Mouse (Mus musculus): ENCODE measurements around the gene Rnf43. TPM values are rescaled to one million over a fixed set of nuclear protein-coding genes. Genes with fewer than 3 reads are reported as not detected.

Gene Rnf43
- total and polyA plus RNA-seq, 2 experiments from 2014 or later: 0.79 to 1.8 TPM

GRCm38 (mm10) chr11:87728850-87729592, 66.5 kb downstream of the Rnf43 start:
- no peaks in the 10 kb centered on the region for H3K4me1 ChIP-seq (ENCODE audit: insufficient read depth)
- ATAC-seq: no peak
- no peak overlapping the region for H3K9ac ChIP-seq
- 80% methylated on average over 18 of the region's 18 CpGs for WGBS
- no peaks in the 10 kb centered on the region for H3K9me3 ChIP-seq (ENCODE audit: low read length)
- no peak overlapping the region for H3K4me3 ChIP-seq (ENCODE audit: low read depth, low read length)
- TF ChIP-seq CTCF (IDR thresholded peaks at IDR 0.05; ENCODE audit: low read depth): no peak
- no peaks in the 10 kb centered on the region; the same call in 1 of the 2 replicates for H3K27me3 ChIP-seq (ENCODE audit: insufficient read depth, low read length)
- no peak for DNase-seq
- H3K36me3 ChIP-seq (ENCODE audit: insufficient read depth): no peaks in the 10 kb centered on the region
- no peak overlapping the region for H3K27ac ChIP-seq (ENCODE audit: low read depth, low read length)
- H3K4me2 ChIP-seq (ENCODE audit: low read depth): no peak overlapping the region

- H3K27ac ChIP-seq (ENCODE audit: low read depth, low read length): no peak overlapping the region
- 88% methylated on average over 13 of the region's 13 CpGs for WGBS
- H3K9me3 ChIP-seq (ENCODE audit: low read length): no peaks in the 10 kb centered on the region
- H3K4me3 ChIP-seq (ENCODE audit: low read depth, low read length): no peak overlapping the region
- no peak for TF ChIP-seq CTCF (IDR thresholded peaks at IDR 0.05; ENCODE audit: low read depth)
- no peaks in the 10 kb centered on the region for H3K4me1 ChIP-seq (ENCODE audit: insufficient read depth)
- H3K4me2 ChIP-seq (ENCODE audit: low read depth): no peak overlapping the region
- ATAC-seq (no peak), DNase-seq (no peak)
- H3K36me3 ChIP-seq (ENCODE audit: insufficient read depth): no peaks in the 10 kb centered on the region
- no peaks in the 10 kb centered on the region; the same call in 1 of the 2 replicates for H3K27me3 ChIP-seq (ENCODE audit: insufficient read depth, low read length)
- no peak overlapping the region for H3K9ac ChIP-seq
Measured at GRCm38 (mm10) chr11:87729593-87730185, 67.2 kb downstream of the Rnf43 start.

- Histone ChIP-seq H3K4me1 (ENCODE audit: insufficient read depth) (no peaks in the 10 kb centered on the region), H3K4me2 (ENCODE audit: low read depth) (no peak overlapping the region), H3K9me3 (ENCODE audit: low read length) (no peaks in the 10 kb centered on the region), H3K27me3 (ENCODE audit: insufficient read depth, low read length) (no peaks in the 10 kb centered on the region; the same call in 1 of the 2 replicates), H3K9ac (no peak overlapping the region), H3K4me3 (ENCODE audit: low read depth, low read length) (no peak overlapping the region), H3K36me3 (ENCODE audit: insufficient read depth) (no peaks in the 10 kb centered on the region), H3K27ac (ENCODE audit: low read depth, low read length) (no peak overlapping the region)
- no peak for TF ChIP-seq CTCF (IDR thresholded peaks at IDR 0.05; ENCODE audit: low read depth)
- DNase-seq (no peak), ATAC-seq (no peak)
- WGBS: 81% methylated on average over 10 of the region's 10 CpGs
Measured at GRCm38 (mm10) chr11:87730652-87731310, 68.3 kb downstream of the Rnf43 start.

DNA sequence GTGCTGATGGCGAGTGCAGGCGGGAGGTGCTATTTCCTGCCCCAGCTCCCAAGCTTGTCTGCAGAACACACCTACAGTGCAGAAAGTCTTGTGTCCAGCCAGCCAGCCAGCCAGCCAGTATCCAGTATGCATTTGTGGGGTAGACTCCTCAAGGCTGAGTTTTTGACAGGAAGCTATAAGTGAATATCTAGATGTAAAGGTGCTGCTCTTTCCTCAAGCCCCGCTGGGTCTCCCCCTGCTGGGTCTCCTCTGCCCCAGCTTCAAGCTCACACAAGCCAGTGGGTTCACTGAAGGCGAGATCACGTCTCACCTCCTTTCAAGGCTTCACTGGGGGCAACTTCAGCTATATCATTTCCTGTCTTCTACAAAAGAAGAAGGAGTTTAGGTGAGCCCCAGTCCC, 71.8 kb downstream of the Rnf43 start:
- H3K9me3 ChIP-seq (ENCODE audit: low read length): no peaks in the 10 kb centered on the region
- peak overlapping the region; percentile 39 for H3K4me2 ChIP-seq (ENCODE audit: low read depth)
- no peak for TF ChIP-seq CTCF (IDR thresholded peaks at IDR 0.05; ENCODE audit: low read depth)
- ATAC-seq (no peak), DNase-seq (no peak)
- no peak overlapping the region for H3K27ac ChIP-seq (ENCODE audit: low read depth, low read length)
- no peak overlapping the region for H3K4me3 ChIP-seq (ENCODE audit: low read depth, low read length)
- 64% methylated on average over 5 of the region's 5 CpGs for WGBS
- peaks cover 1% of the 10 kb centered on the region; the same call in 1 of the 2 replicates for H3K36me3 ChIP-seq (ENCODE audit: insufficient read depth)
- no peak overlapping the region for H3K9ac ChIP-seq
- H3K27me3 ChIP-seq (ENCODE audit: insufficient read depth, low read length): no peaks in the 10 kb centered on the region; the same call in 1 of the 2 replicates
- 0 out of 2 replicates have a peak, but pooled peaks cover 5% of the 10 kb centered on the region for H3K4me1 ChIP-seq (ENCODE audit: insufficient read depth)

- Histone ChIP-seq H3K27me3 (ENCODE audit: insufficient read depth, low read length) (no peaks in the 10 kb centered on the region; the same call in 1 of the 2 replicates), H3K27ac (ENCODE audit: low read depth, low read length) (no peak overlapping the region), H3K4me2 (ENCODE audit: low read depth) (no peak overlapping the region), H3K4me1 (ENCODE audit: insufficient read depth) (0 out of 2 replicates have a peak, but pooled peaks cover 5% of the 10 kb centered on the region), H3K36me3 (ENCODE audit: insufficient read depth) (peaks cover 13% of the 10 kb centered on the region), H3K4me3 (ENCODE audit: low read depth, low read length) (no peak overlapping the region), H3K9ac (no peak overlapping the region), H3K9me3 (ENCODE audit: low read length) (no peaks in the 10 kb centered on the region)
- no peak for TF ChIP-seq CTCF (IDR thresholded peaks at IDR 0.05; ENCODE audit: low read depth)
- 88% methylated on average over 6 of the region's 6 CpGs for WGBS
- DNase-seq: no peak
- no peak for ATAC-seq
Measured at GRCm38 (mm10) chr11:87735691-87736090, 73.2 kb downstream of the Rnf43 start.

DNA sequence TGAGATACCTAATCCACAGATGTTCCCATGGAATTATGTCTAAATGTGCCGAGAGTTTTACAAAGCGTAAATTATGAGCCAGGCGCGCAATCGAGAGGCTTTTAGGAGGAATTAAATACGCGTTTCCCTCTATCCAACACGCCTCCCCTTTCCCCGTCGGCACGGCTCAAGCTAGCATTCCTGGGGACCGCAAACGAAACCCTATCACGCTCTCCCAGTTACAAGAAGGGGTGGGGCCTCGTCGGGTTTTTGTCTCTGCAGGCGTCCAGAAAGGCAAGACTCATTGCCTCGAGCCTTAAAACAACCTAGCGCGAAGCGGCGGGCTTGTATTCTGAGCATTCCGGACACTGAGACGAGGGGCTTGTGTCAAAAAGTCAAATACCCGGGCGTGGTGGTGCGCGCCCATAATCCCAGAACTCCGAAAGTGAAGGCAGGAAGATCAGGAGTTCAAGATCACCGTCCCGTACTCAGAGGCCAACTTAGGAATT, 74.2 kb downstream of the Rnf43 start:
- peak overlapping the region; percentile 82 for H3K27ac ChIP-seq (ENCODE audit: low read depth, low read length)
- H3K9me3 ChIP-seq (ENCODE audit: low read length): no peaks in the 10 kb centered on the region
- ATAC-seq: peak; percentile 78
- 0 out of 2 replicates have a peak, but pooled peaks cover 5% of the 10 kb centered on the region for H3K4me1 ChIP-seq (ENCODE audit: insufficient read depth)
- no peaks in the 10 kb centered on the region; the same call in 1 of the 2 replicates for H3K27me3 ChIP-seq (ENCODE audit: insufficient read depth, low read length)
- peak overlapping the region; percentile 96 for H3K4me2 ChIP-seq (ENCODE audit: low read depth)
- WGBS: 1% methylated on average over 31 of the region's 31 CpGs
- peak overlapping the region; percentile 67 for H3K9ac ChIP-seq
- TF ChIP-seq CTCF (IDR thresholded peaks at IDR 0.05; ENCODE audit: low read depth): no peak
- peak overlapping the region; percentile 73 for H3K4me3 ChIP-seq (ENCODE audit: low read depth, low read length)
- peaks cover 19% of the 10 kb centered on the region for H3K36me3 ChIP-seq (ENCODE audit: insufficient read depth)
- peak; percentile 80 for DNase-seq
